Mouse (Mus musculus): ENCODE data around the gene Rgmb. TPM values are rescaled to one million over a fixed set of nuclear protein-coding genes. Genes with fewer than 3 reads are reported as not detected.

Rgmb gene
- polyA plus RNA-seq, 1 experiment from 2014 or later, result 65.1 TPM

- Histone ChIP-seq H3K9me3 (no peaks in the 10 kb centered on the region), H3K4me3 (replicated peaks) (no peak overlapping the region), H3K4me2 (no peak overlapping the region), H3K4me1 (peaks cover 17% of the 10 kb centered on the region), H3K27me3 (no peaks in the 10 kb centered on the region), H3K9ac (no peak overlapping the region), H3K36me3 (replicated peaks) (peaks cover 17% of the 10 kb centered on the region), H3K27ac (no peak overlapping the region)
- ATAC-seq (ENCODE audit: low FRiP score), result 0 out of 2 replicates have a peak, but pooled peaks have one; percentile 33
- WGBS, result 55% methylated on average over 15 of the region's 15 CpGs
Observed at GRCm38 (mm10) chr17:15804008-15804812, 26.6 kb downstream of the Rgmb start.

- ATAC-seq (ENCODE audit: low FRiP score), result no peak
- Histone ChIP-seq H3K9me3 (no peaks in the 10 kb centered on the region), H3K27ac (no peak overlapping the region), H3K4me3 (replicated peaks) (no peak overlapping the region), H3K36me3 (replicated peaks) (no peaks in the 10 kb centered on the region; the same call in 1 of the 2 replicates), H3K9ac (no peak overlapping the region), H3K4me1 (no peaks in the 10 kb centered on the region), H3K4me2 (no peak overlapping the region), H3K27me3 (no peaks in the 10 kb centered on the region)
- WGBS, result 69% methylated on average over 3 of the region's 3 CpGs
Observed at GRCm38 (mm10) chr17:15799195-15799793, 31.5 kb downstream of the Rgmb start.

GRCm38 (mm10) chr17:15790716-15791115 is 40.1 kb downstream of the Rgmb start:
- Histone ChIP-seq H3K9me3 (no peaks in the 10 kb centered on the region), H3K27me3 (no peaks in the 10 kb centered on the region), H3K9ac (no peak overlapping the region), H3K36me3 (replicated peaks) (no peaks in the 10 kb centered on the region), H3K4me1 (no peaks in the 10 kb centered on the region), H3K4me3 (replicated peaks) (no peak overlapping the region), H3K27ac (no peak overlapping the region), H3K4me2 (no peak overlapping the region)
- no peak for ATAC-seq (ENCODE audit: low FRiP score)
- 87% methylated on average over 8 of the region's 8 CpGs for WGBS

- Histone ChIP-seq H3K27me3 (no peaks in the 10 kb centered on the region), H3K4me2 (no peak overlapping the region), H3K4me1 (no peaks in the 10 kb centered on the region), H3K36me3 (replicated peaks) (no peaks in the 10 kb centered on the region), H3K9ac (no peak overlapping the region), H3K9me3 (no peaks in the 10 kb centered on the region), H3K27ac (no peak overlapping the region), H3K4me3 (replicated peaks) (no peak overlapping the region)
- 21% methylated on average over 3 of the region's 3 CpGs for WGBS
- ATAC-seq (ENCODE audit: low FRiP score), result 0 out of 2 replicates have a peak, but pooled peaks have one; percentile 36
Observed at GRCm38 (mm10) chr17:15787036-15787435, 43.8 kb downstream of the Rgmb start.

GRCm38 (mm10) chr17:15777979-15778378 is 52.9 kb downstream of the Rgmb start:
- no peaks in the 10 kb centered on the region for H3K9me3 ChIP-seq
- no peak overlapping the region for H3K9ac ChIP-seq
- H3K27ac ChIP-seq, result no peak overlapping the region
- no peak overlapping the region for H3K4me3 ChIP-seq (replicated peaks)
- H3K36me3 ChIP-seq (replicated peaks), result peaks cover under 1% of the 10 kb centered on the region; the same call in 1 of the 2 replicates
- H3K4me1 ChIP-seq, result no peaks in the 10 kb centered on the region
- H3K4me2 ChIP-seq, result no peak overlapping the region
- 71% methylated on average over 6 of the region's 6 CpGs for WGBS
- no peak for ATAC-seq (ENCODE audit: low FRiP score)
- no peaks in the 10 kb centered on the region for H3K27me3 ChIP-seq

GRCm38 (mm10) chr17:15776349-15776748 is 54.5 kb downstream of the Rgmb start:
- no peaks in the 10 kb centered on the region for H3K4me1 ChIP-seq
- H3K4me2 ChIP-seq, result no peak overlapping the region
- no peak overlapping the region for H3K9ac ChIP-seq
- no peak for ATAC-seq (ENCODE audit: low FRiP score)
- peaks cover 9% of the 10 kb centered on the region for H3K36me3 ChIP-seq (replicated peaks)
- no peaks in the 10 kb centered on the region for H3K27me3 ChIP-seq
- WGBS, result 88% methylated on average over 5 of the region's 5 CpGs
- H3K4me3 ChIP-seq (replicated peaks), result no peak overlapping the region
- no peaks in the 10 kb centered on the region for H3K9me3 ChIP-seq
- no peak overlapping the region for H3K27ac ChIP-seq

GRCm38 (mm10) chr17:15774565-15775215 is 56.1 kb downstream of the Rgmb start:
- Histone ChIP-seq H3K9ac (no peak overlapping the region), H3K4me3 (replicated peaks) (no peak overlapping the region), H3K27ac (no peak overlapping the region), H3K9me3 (no peaks in the 10 kb centered on the region), H3K4me2 (no peak overlapping the region), H3K4me1 (no peaks in the 10 kb centered on the region), H3K36me3 (replicated peaks) (peaks cover 25% of the 10 kb centered on the region), H3K27me3 (no peaks in the 10 kb centered on the region)
- ATAC-seq (ENCODE audit: low FRiP score), result no peak
- 84% methylated on average over 5 of the region's 5 CpGs for WGBS

- Histone ChIP-seq H3K4me3 (replicated peaks) (no peak overlapping the region), H3K27ac (no peak overlapping the region), H3K9me3 (no peaks in the 10 kb centered on the region), H3K36me3 (replicated peaks) (peaks cover 33% of the 10 kb centered on the region), H3K27me3 (no peaks in the 10 kb centered on the region), H3K9ac (no peak overlapping the region), H3K4me1 (no peaks in the 10 kb centered on the region), H3K4me2 (no peak overlapping the region)
- 85% methylated on average over 6 of the region's 6 CpGs for WGBS
- no peak for ATAC-seq (ENCODE audit: low FRiP score)
Observed at GRCm38 (mm10) chr17:15773956-15774355, 56.9 kb downstream of the Rgmb start.

- Histone ChIP-seq H3K4me3 (replicated peaks) (no peak overlapping the region), H3K27ac (no peak overlapping the region), H3K36me3 (replicated peaks) (peaks cover 70% of the 10 kb centered on the region), H3K9me3 (no peaks in the 10 kb centered on the region), H3K9ac (no peak overlapping the region), H3K4me2 (no peak overlapping the region), H3K4me1 (no peaks in the 10 kb centered on the region), H3K27me3 (no peaks in the 10 kb centered on the region)
- 87% methylated on average over 7 of the region's 7 CpGs for WGBS
- ATAC-seq (ENCODE audit: low FRiP score), result no peak
Observed at GRCm38 (mm10) chr17:15769081-15769724, 61.6 kb downstream of the Rgmb start.

GRCm38 (mm10) chr17:15761191-15761590 is 69.6 kb downstream of the Rgmb start:
- 92% methylated on average over 8 of the region's 8 CpGs for WGBS
- no peak overlapping the region for H3K4me3 ChIP-seq (replicated peaks)
- no peak overlapping the region for H3K9ac ChIP-seq
- H3K4me1 ChIP-seq, result no peaks in the 10 kb centered on the region
- no peaks in the 10 kb centered on the region for H3K27me3 ChIP-seq
- ATAC-seq (ENCODE audit: low FRiP score), result no peak
- peaks cover 74% of the 10 kb centered on the region for H3K36me3 ChIP-seq (replicated peaks)
- H3K27ac ChIP-seq, result no peak overlapping the region
- no peaks in the 10 kb centered on the region for H3K9me3 ChIP-seq
- H3K4me2 ChIP-seq, result no peak overlapping the region
